Mouse (Mus musculus) embryonic facial prominence, embryonic 12.5 days (tissue): ENCODE results near the gene Srpk3. TPM values are rescaled to one million over a fixed set of nuclear protein-coding genes. Genes with fewer than 3 reads are reported as not detected.

Experiments used
- ATAC-seq: fragments of 200-750 bp; cut with Nextera tagmentation; 2 replicates; pipeline ENCODE4 v1.8.0; 2017; ENCODE audit not compliant: insufficient number of reproducible peaks, insufficient read depth, low FRiP score, low TSS enrichment
- H3K27ac ChIP-seq: fragments of 300-500 bp; sonication (generic); 2 replicates; pipeline ENCODE4 v1.5.1; 2016; ENCODE audit warnings: mild to moderate bottlenecking
- H3K27me3 ChIP-seq: fragments of 300-500 bp; sonication (generic); 2 replicates; pipeline ENCODE4 v1.6.1; 2016; ENCODE audit warnings: mild to moderate bottlenecking, moderate library complexity
- H3K36me3 ChIP-seq: fragments of 300-500 bp; sonication (generic); 2 replicates; pipeline ENCODE4 v1.6.1; 2016; ENCODE audit warnings: mild to moderate bottlenecking
- H3K4me1 ChIP-seq: fragments of 300-500 bp; sonication (generic); 2 replicates; pipeline ENCODE4 v1.6.1; 2016
- H3K4me2 ChIP-seq: fragments of 300-500 bp; sonication (generic); replicated peaks from 2 replicates; pipeline ENCODE4 v1.6.1; 2016; ENCODE audit warnings: mild to moderate bottlenecking, moderate library complexity
- H3K4me3 ChIP-seq: fragments of 300-500 bp; sonication (generic); 2 replicates; pipeline ENCODE4 v1.5.1; 2016; ENCODE audit warnings: mild to moderate bottlenecking
- H3K9ac ChIP-seq: fragments of 300-500 bp; sonication (generic); 2 replicates; pipeline ENCODE4 v1.6.1; 2016; ENCODE audit warnings: mild to moderate bottlenecking, moderate library complexity
- H3K9me3 ChIP-seq: fragments of 300-500 bp; sonication (generic); 2 replicates; pipeline ENCODE4 v1.6.1; 2016; ENCODE audit warnings: mild to moderate bottlenecking, moderate library complexity
- WGBS: fragments of 180-500 bp; shearing (Covaris S2); methylation state at CpG from one replicate; pipeline ENCODE4 v1.1.7; 2016; 5-methylcytosine and 5-hydroxymethylcytosine counted together
- polyA plus RNA-seq: library from polyadenylated mRNA; unstranded; fragments of >200 nt; fragmentation: Nextera tagmentation; extraction: Ambion mirVana; gene quantifications from 2 replicates; pipeline ENCODE4 v1.2.1, GENCODE M21; 2016

The Srpk3 gene
- polyA plus RNA-seq, 1 experiment from 2014 or later: 9.6 TPM

DNA sequence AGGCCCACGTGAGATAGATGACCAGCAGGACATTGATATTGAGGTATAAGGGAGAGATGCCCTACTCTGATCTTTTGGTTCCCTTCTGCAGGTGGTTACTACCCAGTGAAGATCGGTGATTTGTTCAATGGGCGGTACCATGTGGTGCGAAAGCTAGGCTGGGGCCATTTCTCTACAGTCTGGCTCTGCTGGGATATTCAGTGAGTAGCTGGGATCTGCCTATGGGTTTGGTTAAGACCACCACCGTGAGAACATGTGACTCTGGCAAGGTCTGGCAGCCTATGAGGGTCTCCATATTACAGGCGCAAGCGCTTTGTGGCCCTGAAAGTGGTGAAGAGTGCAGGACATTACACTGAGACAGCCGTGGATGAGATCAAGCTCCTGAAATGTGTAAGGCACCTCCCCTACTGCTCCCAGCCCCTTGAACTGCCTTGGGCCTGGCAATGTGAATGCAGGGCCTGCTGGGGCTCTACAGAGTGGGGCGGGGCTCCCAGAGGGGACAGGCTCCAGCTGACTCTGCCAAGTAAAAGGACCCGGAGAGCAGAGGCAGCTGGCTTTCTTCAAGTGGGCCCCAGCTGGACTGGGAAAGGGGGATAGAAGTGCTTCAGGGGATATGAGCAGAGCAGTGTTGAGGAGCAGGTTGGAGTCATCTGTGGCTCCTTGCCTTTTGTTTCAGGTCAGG is 738 bp downstream of the Srpk3 start:
- Histone ChIP-seq H3K36me3 (peaks cover 21% of the 10 kb centered on the region), H3K9ac (no peak overlapping the region), H3K27ac (no peak overlapping the region), H3K9me3 (no peaks in the 10 kb centered on the region), H3K27me3 (no peaks in the 10 kb centered on the region), H3K4me3 (no peak overlapping the region), H3K4me1 (no peaks in the 10 kb centered on the region), H3K4me2 (no peak overlapping the region)
- no peak for ATAC-seq
- 71% methylated on average over 10 of the region's 10 CpGs for WGBS

DNA sequence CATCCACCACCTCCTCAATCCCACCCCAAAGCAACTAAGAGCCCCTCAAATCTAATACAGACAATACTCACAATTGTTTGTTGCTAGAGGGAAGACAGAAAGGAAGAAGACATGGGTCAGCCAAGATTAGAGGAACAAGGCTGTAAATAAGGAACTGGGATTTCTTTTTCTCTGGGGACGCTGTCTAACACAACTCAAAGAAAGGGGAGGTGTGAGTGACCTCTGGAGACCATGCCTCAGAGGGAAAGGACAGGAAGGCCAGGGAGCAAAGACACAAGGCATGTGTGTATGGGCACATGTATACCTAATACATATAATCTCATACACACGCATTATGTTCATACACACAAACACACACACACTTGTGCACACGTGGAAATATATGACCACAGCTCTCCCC is 8.0 kb downstream of the Srpk3 start:
- H3K27ac ChIP-seq: no peak overlapping the region
- H3K27me3 ChIP-seq: 0 out of 2 replicates have a peak, but pooled peaks cover 5% of the 10 kb centered on the region
- peaks cover 18% of the 10 kb centered on the region for H3K36me3 ChIP-seq
- no peaks in the 10 kb centered on the region for H3K4me1 ChIP-seq
- ATAC-seq: no peak
- no peak overlapping the region for H3K4me2 ChIP-seq
- WGBS: 71% methylated on average over 3 of the region's 3 CpGs
- no peaks in the 10 kb centered on the region for H3K9me3 ChIP-seq
- no peak overlapping the region for H3K4me3 ChIP-seq
- no peak overlapping the region for H3K9ac ChIP-seq

DNA sequence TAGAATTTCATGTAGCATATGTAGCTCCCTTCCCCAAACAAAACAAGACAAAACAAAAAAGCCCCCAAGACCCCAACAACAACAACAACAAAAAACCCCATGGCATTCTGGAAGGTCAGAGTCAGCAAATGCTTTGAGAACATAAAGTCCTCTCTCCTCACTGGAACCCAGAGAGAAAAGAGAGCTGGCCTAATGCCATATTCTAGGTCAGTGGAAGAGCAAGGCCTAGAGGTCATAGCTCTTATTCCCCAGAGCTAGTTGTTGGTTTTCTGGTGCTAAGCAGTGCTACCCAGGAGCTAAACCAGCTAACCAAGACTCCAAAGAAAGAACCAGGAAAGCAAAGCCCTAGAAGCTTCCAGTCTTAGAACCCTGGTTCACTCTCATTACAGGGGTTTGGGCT is 11.5 kb downstream of the Srpk3 start:
- H3K9ac ChIP-seq: 0 out of 2 replicates have a peak overlapping the region, but pooled peaks have one; percentile 68
- H3K27me3 ChIP-seq: 0 out of 2 replicates have a peak, but pooled peaks cover 5% of the 10 kb centered on the region
- peaks cover 5% of the 10 kb centered on the region; the same call in 1 of the 2 replicates for H3K36me3 ChIP-seq
- no peak for ATAC-seq
- peak overlapping the region; percentile 89; the same call in 1 of the 2 replicates for H3K27ac ChIP-seq
- no peaks in the 10 kb centered on the region for H3K4me1 ChIP-seq
- no peaks in the 10 kb centered on the region for H3K9me3 ChIP-seq
- H3K4me2 ChIP-seq: peak overlapping the region; percentile 49
- peak overlapping the region; percentile 55 for H3K4me3 ChIP-seq

DNA sequence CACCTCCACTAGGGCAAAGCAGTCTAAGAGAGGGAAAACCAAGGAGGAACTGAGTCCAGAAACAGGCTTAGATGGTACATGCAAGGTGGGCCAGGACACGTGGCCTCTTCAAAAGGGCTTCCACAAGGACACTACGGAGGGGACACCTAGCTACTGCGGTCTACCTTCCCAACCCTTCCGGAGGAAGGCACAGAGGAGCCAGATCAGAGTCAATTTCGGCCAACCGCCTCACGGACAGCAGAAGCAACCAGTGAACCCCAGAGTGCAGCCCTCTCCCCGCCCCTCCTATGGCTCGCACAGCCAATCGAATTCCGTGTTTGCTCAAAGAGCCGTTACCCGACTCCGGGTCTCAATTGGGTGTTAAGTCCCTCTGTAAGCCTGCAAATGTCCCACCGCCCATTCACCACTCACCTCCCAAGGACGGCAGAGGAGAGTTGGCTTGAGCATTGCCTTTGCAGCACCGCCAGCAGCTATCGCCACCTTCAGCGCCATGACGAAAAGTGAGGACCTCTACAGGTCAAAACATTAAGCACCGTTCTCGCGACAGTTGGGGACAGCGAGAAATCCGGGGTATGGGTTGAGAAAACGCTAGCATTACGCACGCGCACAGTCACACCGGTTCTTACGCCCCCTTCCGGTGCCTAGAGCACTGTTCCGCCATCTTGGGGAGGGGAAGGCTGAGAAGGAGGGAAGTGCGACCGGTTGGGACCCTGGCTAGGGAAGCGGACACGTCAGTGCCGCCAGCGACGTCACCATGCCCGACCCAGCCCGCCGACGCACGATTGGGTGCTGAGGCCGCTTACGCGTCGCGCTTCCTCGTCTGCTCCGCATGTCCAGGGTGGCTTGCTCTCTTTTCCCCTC is 12.4 kb downstream of the Srpk3 start, which contains the start of the genes Idh3g and Ssr4:
TSS of gene Idh3g (minus strand) at position 534 of the 861 bp plus-strand sequence.
TSS of gene Ssr4 (plus strand) at position 665 of the 861 bp plus-strand sequence.
- peak; percentile 96 for ATAC-seq
- H3K27me3 ChIP-seq: 0 out of 2 replicates have a peak, but pooled peaks cover 5% of the 10 kb centered on the region
- no peaks in the 10 kb centered on the region for H3K9me3 ChIP-seq
- H3K27ac ChIP-seq: peak within 1 kb of the TSS; percentile 89
- no peaks in the 10 kb centered on the region for H3K36me3 ChIP-seq
- H3K4me1 ChIP-seq: no peaks in the 10 kb centered on the region
- H3K9ac ChIP-seq: peak within 1 kb of the TSS; percentile 68
- peak within 1 kb of the TSS; percentile 56 for H3K4me2 ChIP-seq
- WGBS: 23% methylated on average over 52 of the region's 52 CpGs
- peak within 1 kb of the TSS; percentile 55 for H3K4me3 ChIP-seq

DNA sequence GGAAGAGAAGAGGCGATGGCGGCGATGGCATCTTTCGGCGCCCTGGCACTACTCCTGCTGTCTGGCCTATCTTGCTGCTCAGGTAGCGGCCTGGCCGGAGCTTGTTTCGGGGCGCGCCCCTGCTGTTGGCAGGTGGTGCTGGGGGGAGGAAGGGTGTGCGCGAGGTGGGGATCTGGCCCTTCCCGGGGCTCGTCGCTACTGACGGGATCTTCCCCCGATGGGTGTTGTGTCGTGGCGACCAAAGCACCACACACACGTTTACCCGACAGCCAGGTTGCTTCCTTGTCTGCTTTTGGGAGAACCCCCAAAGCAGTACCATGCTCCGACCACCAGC is 13.0 kb downstream of the Srpk3 start:
- ATAC-seq: 0 out of 2 replicates have a peak, but pooled peaks have one; percentile 25
- Histone ChIP-seq H3K27me3 (0 out of 2 replicates have a peak, but pooled peaks cover 5% of the 10 kb centered on the region), H3K4me2 (peak overlapping the region; percentile 56), H3K36me3 (no peaks in the 10 kb centered on the region), H3K4me1 (no peaks in the 10 kb centered on the region), H3K9ac (peak overlapping the region; percentile 68), H3K9me3 (no peaks in the 10 kb centered on the region), H3K27ac (peak overlapping the region; percentile 65; the same call in 1 of the 2 replicates), H3K4me3 (peak overlapping the region; percentile 55)
- 31% methylated on average over 17 of the region's 22 CpGs for WGBS

DNA sequence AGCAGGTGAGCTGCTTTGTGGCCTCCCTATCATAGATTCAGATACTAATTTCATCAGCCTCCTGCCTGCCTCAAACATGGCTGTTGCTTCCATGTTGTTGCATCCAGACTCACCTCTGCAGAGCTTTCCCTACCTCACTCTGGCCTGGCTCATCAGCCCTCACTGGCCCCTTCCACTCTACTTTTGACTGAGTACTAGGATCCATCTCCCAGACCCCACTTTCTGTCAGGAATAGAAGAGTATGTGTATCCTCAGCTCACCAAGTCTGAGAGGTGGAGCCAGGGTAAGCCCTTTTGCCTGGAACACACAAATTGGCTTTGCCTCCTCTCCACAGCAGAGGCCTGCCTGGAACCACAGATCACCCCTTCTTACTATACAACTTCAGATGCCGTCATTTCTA is 14.3 kb downstream of the Srpk3 start:
- no peak overlapping the region for H3K27ac ChIP-seq
- H3K4me1 ChIP-seq: no peaks in the 10 kb centered on the region
- WGBS: 93% methylated on average over 1 of the region's 1 CpGs
- peak overlapping the region; percentile 55; the same call in 1 of the 2 replicates for H3K4me3 ChIP-seq
- no peak overlapping the region for H3K9ac ChIP-seq
- no peaks in the 10 kb centered on the region for H3K9me3 ChIP-seq
- ATAC-seq: no peak
- peak overlapping the region; percentile 56 for H3K4me2 ChIP-seq
- no peaks in the 10 kb centered on the region for H3K36me3 ChIP-seq
- H3K27me3 ChIP-seq: 0 out of 2 replicates have a peak, but pooled peaks cover 5% of the 10 kb centered on the region

DNA sequence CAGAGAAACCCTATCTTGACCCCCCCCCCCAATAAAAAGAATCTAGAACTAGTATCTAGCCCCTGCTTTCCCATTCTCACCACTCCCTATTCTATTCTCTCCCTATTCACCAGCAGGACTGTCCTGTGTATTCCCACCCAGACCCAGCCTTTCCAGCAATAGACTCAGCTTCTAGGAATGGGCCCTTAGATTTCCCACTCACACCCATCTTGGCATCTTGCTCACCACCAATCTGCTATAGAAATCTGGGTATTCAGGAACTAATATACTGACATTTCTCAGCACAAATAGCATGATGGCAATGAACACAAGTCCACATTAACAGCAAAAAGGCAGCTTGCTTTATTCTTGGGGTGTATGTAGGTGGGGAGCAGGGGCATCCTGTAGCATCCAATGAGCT is 18.8 kb downstream of the Srpk3 start:
- Histone ChIP-seq H3K4me2 (no peak overlapping the region), H3K4me3 (no peak overlapping the region), H3K9ac (no peak overlapping the region), H3K9me3 (no peaks in the 10 kb centered on the region), H3K4me1 (no peaks in the 10 kb centered on the region), H3K27me3 (no peaks in the 10 kb centered on the region), H3K36me3 (no peaks in the 10 kb centered on the region), H3K27ac (no peak overlapping the region)
- ATAC-seq: no peak

DNA sequence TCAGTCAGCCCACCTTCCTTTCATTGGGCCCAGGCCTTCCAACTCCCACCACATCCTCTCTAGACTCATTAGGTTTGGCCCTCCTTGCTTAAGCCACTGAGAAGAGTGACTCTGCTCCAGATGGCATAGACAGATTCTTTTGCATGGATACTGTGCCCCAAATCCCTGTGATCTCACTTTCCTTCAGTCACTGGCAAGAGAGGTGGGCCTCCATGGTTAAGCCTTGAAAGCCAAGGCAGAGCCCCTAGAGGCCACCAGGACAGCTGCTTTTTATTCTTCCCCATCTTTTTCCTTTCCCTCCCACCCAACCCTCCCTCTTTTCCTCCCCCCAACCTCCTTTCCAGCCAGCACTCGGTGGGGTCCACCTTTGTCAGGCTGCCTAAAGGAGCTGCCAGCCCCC is 19.3 kb downstream of the Srpk3 start:
- no peak overlapping the region for H3K9ac ChIP-seq
- H3K36me3 ChIP-seq: no peaks in the 10 kb centered on the region
- no peak for ATAC-seq
- no peaks in the 10 kb centered on the region for H3K4me1 ChIP-seq
- H3K4me2 ChIP-seq: no peak overlapping the region
- no peaks in the 10 kb centered on the region for H3K27me3 ChIP-seq
- 71% methylated on average over 1 of the region's 1 CpGs for WGBS
- H3K9me3 ChIP-seq: no peaks in the 10 kb centered on the region
- H3K27ac ChIP-seq: 0 out of 2 replicates have a peak overlapping the region, but pooled peaks have one; percentile 6
- no peak overlapping the region for H3K4me3 ChIP-seq

DNA sequence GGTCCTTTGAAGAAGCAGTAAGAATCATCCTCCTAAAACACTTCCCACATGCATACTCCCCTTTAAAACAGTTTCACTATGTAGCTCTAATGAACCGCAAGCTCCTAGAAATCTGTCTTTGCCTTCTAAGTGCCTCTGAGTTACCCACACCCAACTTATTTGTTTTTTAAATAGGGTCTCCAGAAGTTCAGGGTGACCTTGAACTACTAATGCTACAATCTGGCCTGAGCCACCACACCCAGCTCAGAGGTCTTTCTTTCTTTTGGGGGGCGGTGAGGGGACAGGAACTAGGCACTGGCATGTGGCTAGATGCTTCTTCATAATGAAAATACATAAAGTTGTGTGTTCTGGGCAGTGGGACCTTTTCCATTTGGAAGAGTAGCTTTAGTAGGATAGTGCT is 23.3 kb downstream of the Srpk3 start:
- Histone ChIP-seq H3K4me3 (no peak overlapping the region), H3K4me1 (no peaks in the 10 kb centered on the region), H3K9me3 (no peaks in the 10 kb centered on the region), H3K4me2 (no peak overlapping the region), H3K9ac (no peak overlapping the region), H3K36me3 (no peaks in the 10 kb centered on the region), H3K27ac (no peak overlapping the region), H3K27me3 (peaks cover 3% of the 10 kb centered on the region; the same call in 1 of the 2 replicates)
- 85% methylated on average over 2 of the region's 2 CpGs for WGBS
- ATAC-seq: no peak

DNA sequence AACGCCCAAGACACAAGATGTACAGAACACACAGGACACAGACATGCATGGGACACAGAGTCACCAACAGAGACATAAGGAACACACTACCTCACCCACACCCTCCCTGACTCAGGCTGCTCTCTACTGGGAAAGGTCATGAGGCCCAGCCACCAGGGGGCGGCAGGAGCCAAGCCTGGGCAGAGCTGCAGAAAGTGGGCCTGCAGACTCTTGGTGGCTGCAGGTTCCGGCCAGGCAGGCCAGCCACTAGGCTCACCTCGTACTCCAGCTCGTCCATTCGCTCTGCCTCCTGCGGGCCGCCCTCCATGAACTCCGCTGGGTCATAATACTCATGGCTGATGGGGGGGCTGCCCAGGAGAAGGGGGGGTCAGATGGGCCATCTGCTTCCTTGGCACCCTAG is 24.3 kb downstream of the Srpk3 start:
- no peak overlapping the region for H3K4me3 ChIP-seq
- H3K27me3 ChIP-seq: peaks cover 3% of the 10 kb centered on the region; the same call in 1 of the 2 replicates
- no peak overlapping the region for H3K27ac ChIP-seq
- 46% methylated on average over 9 of the region's 9 CpGs for WGBS
- H3K9me3 ChIP-seq: no peaks in the 10 kb centered on the region
- H3K4me1 ChIP-seq: no peaks in the 10 kb centered on the region
- H3K4me2 ChIP-seq: no peak overlapping the region
- no peaks in the 10 kb centered on the region for H3K36me3 ChIP-seq
- peak; percentile 70; the same call in 1 of the 2 replicates for ATAC-seq
- no peak overlapping the region for H3K9ac ChIP-seq

DNA sequence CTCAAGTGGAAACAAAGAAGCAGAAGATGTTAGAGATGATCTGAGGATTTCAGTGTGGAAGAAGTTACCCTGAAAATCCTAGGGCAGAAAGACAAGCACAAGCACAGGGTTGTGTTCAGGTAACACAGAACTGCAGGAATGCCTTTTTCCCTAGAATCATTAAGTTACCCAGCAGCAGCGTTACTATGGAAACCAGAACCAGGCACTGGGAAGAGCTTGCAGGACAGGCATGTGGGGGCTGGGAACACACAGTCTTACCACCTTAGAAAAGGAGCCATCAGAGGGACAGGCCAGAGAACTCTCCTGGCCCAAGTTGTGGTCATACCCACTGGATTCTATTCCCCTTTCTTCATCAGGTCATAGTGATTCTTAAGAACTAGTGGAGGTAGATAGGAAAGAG is 31.6 kb downstream of the Srpk3 start:
- no peak overlapping the region for H3K4me3 ChIP-seq
- H3K36me3 ChIP-seq: no peaks in the 10 kb centered on the region
- no peak overlapping the region for H3K27ac ChIP-seq
- H3K4me1 ChIP-seq: no peaks in the 10 kb centered on the region
- no peaks in the 10 kb centered on the region for H3K9me3 ChIP-seq
- H3K4me2 ChIP-seq: no peak overlapping the region
- WGBS: 47% methylated on average over 1 of the region's 1 CpGs
- ATAC-seq: no peak
- H3K9ac ChIP-seq: no peak overlapping the region
- no peaks in the 10 kb centered on the region for H3K27me3 ChIP-seq
